Mouse (Mus musculus) intestine, embryonic 15.5 days (tissue): ENCODE results near the gene Gzmf. TPM values are rescaled to one million over a fixed set of nuclear protein-coding genes. Genes with fewer than 3 reads are reported as not detected.
"Not testable (repeated sequence)": the region's sequence is repeated elsewhere in the genome, so short reads cannot be mapped to it uniquely, and the experiment has no call there.

Experiments used
- ATAC-seq: fragments of 200-750 bp; cut with Nextera tagmentation; 2 replicates; pipeline ENCODE4 v1.8.0; 2017; ENCODE audit warnings: moderate TSS enrichment, moderate library complexity
- H3K27ac ChIP-seq: fragments of 300-500 bp; sonication (generic); 2 replicates; pipeline ENCODE4 v1.5.1; 2015; ENCODE audit warnings: mild to moderate bottlenecking, inconsistent platforms
- H3K27me3 ChIP-seq: fragments of 300-500 bp; sonication (generic); replicated peaks from 2 replicates; pipeline ENCODE4 v1.6.1; 2015; ENCODE audit warnings: inconsistent platforms
- H3K36me3 ChIP-seq: fragments of 300-500 bp; sonication (generic); 2 replicates; pipeline ENCODE4 v1.6.1; 2015; ENCODE audit warnings: inconsistent platforms
- H3K4me1 ChIP-seq: fragments of 300-500 bp; sonication (generic); replicated peaks from 2 replicates; pipeline ENCODE4 v1.6.1; 2015; ENCODE audit warnings: inconsistent platforms
- H3K4me2 ChIP-seq: fragments of 300-500 bp; sonication (generic); replicated peaks from 2 replicates; pipeline ENCODE4 v1.6.1; 2015; ENCODE audit warnings: mild to moderate bottlenecking, inconsistent platforms
- H3K4me3 ChIP-seq: fragments of 300-500 bp; sonication (generic); replicated peaks from 2 replicates; pipeline ENCODE4 v1.5.1; 2015; ENCODE audit warnings: inconsistent platforms
- H3K9ac ChIP-seq: fragments of 300-500 bp; sonication (generic); 2 replicates; pipeline ENCODE4 v1.6.1; 2015; ENCODE audit warnings: inconsistent platforms
- H3K9me3 ChIP-seq: fragments of 300-500 bp; sonication (generic); 2 replicates; pipeline ENCODE4 v1.6.1; 2016; ENCODE audit warnings: inconsistent platforms
- WGBS: fragments of 180-500 bp; shearing (Covaris S2); methylation state at CpG from one replicate; pipeline ENCODE4 v1.1.7; 2015; 5-methylcytosine and 5-hydroxymethylcytosine counted together
- polyA plus RNA-seq: library from polyadenylated mRNA; unstranded; fragments of >200 nt; fragmentation: Nextera tagmentation; extraction: Ambion mirVana; gene quantifications from 2 replicates; pipeline ENCODE4 v1.2.1, GENCODE M21; 2015

Gzmf gene
- polyA plus RNA-seq, 1 experiment from 2014 or later: not detected

DNA sequence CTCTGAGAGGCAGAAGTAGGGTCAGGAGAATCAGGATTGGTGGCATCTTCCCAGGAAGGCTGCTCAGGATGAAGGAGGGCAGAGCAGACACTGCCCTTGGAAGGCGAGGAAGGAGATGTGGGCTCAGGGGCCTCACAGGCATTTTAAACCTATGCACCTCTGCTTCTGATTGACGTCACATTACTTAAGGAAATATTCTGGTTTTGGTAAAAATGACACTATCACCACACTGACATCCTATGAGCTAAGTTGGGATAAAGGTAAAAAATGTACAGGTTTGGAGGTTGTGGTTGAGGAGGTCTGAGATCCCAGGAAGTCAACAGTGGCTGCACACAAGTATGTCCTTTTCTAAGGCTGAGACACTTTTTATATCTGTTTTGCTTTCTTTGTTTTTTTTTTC is 51.7 kb downstream of the Gzmf start, which contains the start of gene Gzmg:
Gene Gzmg, minus strand, starts transcription at position 101 of the 400 bp plus-strand sequence.
- WGBS: 88% methylated on average over 2 of the region's 2 CpGs
- H3K27me3 ChIP-seq, H3K27ac ChIP-seq, H3K4me3 ChIP-seq, H3K9ac ChIP-seq, ATAC-seq, H3K9me3 ChIP-seq, H3K4me1 ChIP-seq, H3K36me3 ChIP-seq, H3K4me2 ChIP-seq: not testable (repeated sequence)

- no peaks in the 10 kb centered on the region for H3K4me1 ChIP-seq
- H3K36me3 ChIP-seq: no peaks in the 10 kb centered on the region
- no peak overlapping the region for H3K27ac ChIP-seq
- no peak overlapping the region for H3K9ac ChIP-seq
- no peak overlapping the region for H3K4me2 ChIP-seq
- ATAC-seq: no peak
- WGBS: 64% methylated on average over 2 of the region's 2 CpGs
- H3K4me3 ChIP-seq: no peak overlapping the region
- H3K27me3 ChIP-seq: no peaks in the 10 kb centered on the region
- no peaks in the 10 kb centered on the region for H3K9me3 ChIP-seq
Measured at GRCm38 (mm10) chr14:56155340-56155739, 55.9 kb downstream of the Gzmf start.

Other genes with a start within 250 kb of the Gzmf start
- 0.21 and 1.2 TPM in 2 replicates for gene Mcpt1, start 193.4 kb downstream of the Gzmf start, polyA plus RNA-seq
- not detected in 2 replicates for gene Mcpt9, start 180.9 kb downstream of the Gzmf start, polyA plus RNA-seq
- gene Mcpt2, start 169.4 kb downstream of the Gzmf start, polyA plus RNA-seq: 0.40 and 0.58 TPM in 2 replicates
- 0.50 and 0.59 TPM in 2 replicates for gene Mcpt4, start 149.1 kb downstream of the Gzmf start, polyA plus RNA-seq
- gene Mcpt8, start 126.1 kb downstream of the Gzmf start, polyA plus RNA-seq: 0.88 and 0.92 TPM in 2 replicates
- gene Ctsg, start 108.8 kb downstream of the Gzmf start, polyA plus RNA-seq: 0.45 TPM in 1 of 2 replicates, not detected in the other
- gene Gzme, start 90.8 kb downstream of the Gzmf start, polyA plus RNA-seq: not detected in 2 replicates
- gene Gzmd, start 78.8 kb downstream of the Gzmf start, polyA plus RNA-seq: not detected in 2 replicates
- gene Gzmg, start 51.8 kb downstream of the Gzmf start, polyA plus RNA-seq: not detected in 2 replicates
- not detected in 2 replicates for gene Gzmn, start 36.8 kb downstream of the Gzmf start, polyA plus RNA-seq
- not detected in 2 replicates for gene Gzmc, start 23.2 kb upstream of the Gzmf start, polyA plus RNA-seq
- gene Gzmb, start 50.8 kb upstream of the Gzmf start, polyA plus RNA-seq: 1.2 and 1.4 TPM in 2 replicates
- 0.26 and 0.91 TPM in 2 replicates for gene Atp12a, start 153.7 kb upstream of the Gzmf start, polyA plus RNA-seq
- gene Rnf17, start 191.2 kb upstream of the Gzmf start, polyA plus RNA-seq: 1.7 and 1.9 TPM in 2 replicates